Mouse (Mus musculus): ENCODE measurements around the gene Oxct2b. TPM values are rescaled to one million over a fixed set of nuclear protein-coding genes. Genes with fewer than 3 reads are reported as not detected.
"Not testable (repeated sequence)": the region's sequence is repeated elsewhere in the genome, so short reads cannot be mapped to it uniquely, and the experiment has no call there.

Oxct2b gene
- polyA plus RNA-seq, 1 experiment from 2014 or later: 0.13 TPM

- no peaks in the 10 kb centered on the region for H3K9me3 ChIP-seq (ENCODE audit: control insufficient read depth, low read length)
- ATAC-seq (ENCODE audit: insufficient number of reproducible peaks, low FRiP score, low TSS enrichment, low read depth) (no peak), DNase-seq (ENCODE audit: low spot score) (no peak)
- no peak overlapping the region for H3K4me3 ChIP-seq (ENCODE audit: low read depth, low read length)
- H3K4me1 ChIP-seq (ENCODE audit: control insufficient read depth, insufficient read depth, low read length): 0 out of 2 replicates have a peak, but pooled peaks cover 2% of the 10 kb centered on the region
- no peaks in the 10 kb centered on the region for H3K36me3 ChIP-seq (ENCODE audit: control insufficient read depth, insufficient read depth, low read length)
- H3K9ac ChIP-seq (ENCODE audit: low read length): no peak overlapping the region
- H3K27ac ChIP-seq (replicated peaks; ENCODE audit: low read depth, low read length): no peak overlapping the region
- H3K4me2 ChIP-seq (ENCODE audit: low read depth, severe bottlenecking): no peak overlapping the region
- WGBS: 96% methylated on average over 2 of the region's 2 CpGs
- H3K27me3 ChIP-seq (ENCODE audit: control insufficient read depth, insufficient read depth, low read length): peaks cover 33% of the 10 kb centered on the region
These were observed 9.2 kb upstream of the Oxct2b start for GRCm38 (mm10) chr4:123106864-123107263.

DNA sequence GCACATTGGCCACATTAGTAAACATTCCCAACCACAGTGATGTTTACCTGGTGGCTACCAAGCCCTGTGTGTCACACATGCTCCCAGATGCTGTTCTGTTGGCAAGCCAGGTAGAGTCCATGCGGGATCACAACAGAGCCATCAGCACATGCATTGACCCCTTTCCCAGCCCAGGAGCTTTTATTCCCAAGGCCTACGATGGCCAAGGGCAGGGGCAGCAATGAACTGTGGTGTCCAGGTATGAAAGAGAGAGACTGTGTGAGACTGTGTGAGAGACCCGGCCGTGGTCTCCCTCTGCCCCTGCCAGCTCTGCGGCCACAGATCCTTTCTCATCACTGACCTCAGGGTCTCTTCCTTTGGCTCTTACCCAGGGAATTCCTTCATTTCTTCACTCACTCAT lies 8.0 kb upstream of the Oxct2b start:
- no peak overlapping the region for H3K4me3 ChIP-seq (ENCODE audit: low read depth, low read length)
- H3K9me3 ChIP-seq (ENCODE audit: control insufficient read depth, low read length): no peaks in the 10 kb centered on the region
- H3K27me3 ChIP-seq (ENCODE audit: control insufficient read depth, insufficient read depth, low read length): peaks cover 30% of the 10 kb centered on the region
- H3K9ac ChIP-seq (ENCODE audit: low read length): no peak overlapping the region
- H3K4me1 ChIP-seq (ENCODE audit: control insufficient read depth, insufficient read depth, low read length): 0 out of 2 replicates have a peak, but pooled peaks cover 2% of the 10 kb centered on the region
- DNase-seq (ENCODE audit: low spot score) (no peak), ATAC-seq (ENCODE audit: insufficient number of reproducible peaks, low FRiP score, low TSS enrichment, low read depth) (no peak)
- WGBS: 93% methylated on average over 5 of the region's 5 CpGs
- no peak overlapping the region for H3K4me2 ChIP-seq (ENCODE audit: low read depth, severe bottlenecking)
- H3K36me3 ChIP-seq (ENCODE audit: control insufficient read depth, insufficient read depth, low read length): no peaks in the 10 kb centered on the region
- no peak overlapping the region for H3K27ac ChIP-seq (replicated peaks; ENCODE audit: low read depth, low read length)

GRCm38 (mm10) chr4:123110751-123111150 lies 5.3 kb upstream of the Oxct2b start:
- DNase-seq (ENCODE audit: low spot score) (no peak), ATAC-seq (ENCODE audit: insufficient number of reproducible peaks, low FRiP score, low TSS enrichment, low read depth) (no peak)
- no peak overlapping the region for H3K27ac ChIP-seq (replicated peaks; ENCODE audit: low read depth, low read length)
- H3K4me1 ChIP-seq (ENCODE audit: control insufficient read depth, insufficient read depth, low read length): no peaks in the 10 kb centered on the region
- 91% methylated on average over 4 of the region's 4 CpGs for WGBS
- H3K9me3 ChIP-seq (ENCODE audit: control insufficient read depth, low read length): no peaks in the 10 kb centered on the region
- no peak overlapping the region for H3K9ac ChIP-seq (ENCODE audit: low read length)
- H3K27me3 ChIP-seq (ENCODE audit: control insufficient read depth, insufficient read depth, low read length): peaks cover 9% of the 10 kb centered on the region
- no peaks in the 10 kb centered on the region for H3K36me3 ChIP-seq (ENCODE audit: control insufficient read depth, insufficient read depth, low read length)
- no peak overlapping the region for H3K4me3 ChIP-seq (ENCODE audit: low read depth, low read length)
- H3K4me2 ChIP-seq (ENCODE audit: low read depth, severe bottlenecking): no peak overlapping the region

GRCm38 (mm10) chr4:123111275-123111983 lies 4.6 kb upstream of the Oxct2b start:
- not testable (repeated sequence) for H3K9ac ChIP-seq (ENCODE audit: low read length); H3K9me3 ChIP-seq (ENCODE audit: control insufficient read depth, low read length); H3K27me3 ChIP-seq (ENCODE audit: control insufficient read depth, insufficient read depth, low read length); H3K36me3 ChIP-seq (ENCODE audit: control insufficient read depth, insufficient read depth, low read length); DNase-seq (ENCODE audit: low spot score); H3K27ac ChIP-seq (replicated peaks; ENCODE audit: low read depth, low read length); H3K4me3 ChIP-seq (ENCODE audit: low read depth, low read length); H3K4me2 ChIP-seq (ENCODE audit: low read depth, severe bottlenecking); H3K4me1 ChIP-seq (ENCODE audit: control insufficient read depth, insufficient read depth, low read length); ATAC-seq (ENCODE audit: insufficient number of reproducible peaks, low FRiP score, low TSS enrichment, low read depth)
- whole genome bisulfite sequencing: 71% methylated on average over 10 of the region's 10 CpGs

DNA sequence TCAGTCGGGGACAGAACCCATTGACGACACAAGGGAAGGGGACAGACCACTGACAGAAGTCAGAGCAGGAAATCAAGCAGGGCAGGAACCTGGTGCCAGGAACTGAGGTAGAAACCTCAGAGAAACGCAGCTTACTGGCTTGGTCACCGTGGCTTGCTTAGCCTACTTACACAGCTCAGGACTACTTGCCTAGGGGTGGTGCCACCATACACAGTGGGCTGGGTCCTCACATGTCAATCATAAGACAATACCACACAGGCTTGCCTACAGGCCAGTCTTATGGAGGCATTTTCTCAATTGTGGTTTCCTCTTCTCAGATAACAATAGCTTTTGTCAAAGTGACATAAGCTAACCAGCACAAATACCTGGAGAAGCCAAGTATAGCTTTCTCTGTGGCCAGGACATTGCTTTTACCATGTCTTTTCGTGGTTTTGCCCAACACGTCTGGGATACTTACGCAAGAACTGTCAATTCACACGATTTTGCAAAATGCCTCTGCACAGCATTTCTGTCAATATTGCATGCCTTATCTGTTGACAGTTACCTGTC lies 3.8 kb upstream of the Oxct2b start:
- Histone ChIP-seq H3K9ac (ENCODE audit: low read length) (no peak overlapping the region), H3K27me3 (ENCODE audit: control insufficient read depth, insufficient read depth, low read length) (peaks cover 4% of the 10 kb centered on the region; the same call in 1 of the 2 replicates), H3K9me3 (ENCODE audit: control insufficient read depth, low read length) (no peaks in the 10 kb centered on the region), H3K4me1 (ENCODE audit: control insufficient read depth, insufficient read depth, low read length) (no peaks in the 10 kb centered on the region), H3K4me2 (ENCODE audit: low read depth, severe bottlenecking) (no peak overlapping the region), H3K27ac (replicated peaks; ENCODE audit: low read depth, low read length) (no peak overlapping the region), H3K36me3 (ENCODE audit: control insufficient read depth, insufficient read depth, low read length) (no peaks in the 10 kb centered on the region), H3K4me3 (ENCODE audit: low read depth, low read length) (no peak overlapping the region)
- no peak for DNase-seq (ENCODE audit: low spot score)
- 82% methylated on average over 8 of the region's 8 CpGs for WGBS
- no peak for ATAC-seq (ENCODE audit: insufficient number of reproducible peaks, low FRiP score, low TSS enrichment, low read depth)

DNA sequence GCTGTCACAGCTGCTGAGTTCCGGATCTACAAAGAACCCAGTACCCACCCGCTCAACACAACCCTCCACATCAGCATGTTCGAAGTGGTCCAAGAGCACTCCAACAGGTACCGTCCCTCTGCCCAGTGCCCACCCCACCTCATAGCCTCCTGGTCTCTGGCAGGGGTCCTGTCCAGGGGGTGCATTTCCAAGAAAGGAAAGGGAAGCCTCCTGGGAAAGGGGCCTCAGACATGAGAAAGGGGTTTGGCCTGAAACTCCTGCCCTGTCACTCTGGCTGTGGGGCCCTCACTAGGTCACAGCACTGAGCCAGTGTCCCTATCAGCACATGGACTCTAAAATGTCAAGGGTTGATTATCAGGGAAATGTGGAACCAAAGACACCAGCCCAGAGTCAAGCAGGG lies 1.4 kb upstream of the Oxct2b start:
- not testable (repeated sequence) for ATAC-seq (ENCODE audit: insufficient number of reproducible peaks, low FRiP score, low TSS enrichment, low read depth); H3K36me3 ChIP-seq (ENCODE audit: control insufficient read depth, insufficient read depth, low read length); H3K27me3 ChIP-seq (ENCODE audit: control insufficient read depth, insufficient read depth, low read length); H3K27ac ChIP-seq (replicated peaks; ENCODE audit: low read depth, low read length); H3K4me2 ChIP-seq (ENCODE audit: low read depth, severe bottlenecking); H3K4me1 ChIP-seq (ENCODE audit: control insufficient read depth, insufficient read depth, low read length); DNase-seq (ENCODE audit: low spot score); H3K9ac ChIP-seq (ENCODE audit: low read length); H3K9me3 ChIP-seq (ENCODE audit: control insufficient read depth, low read length); H3K4me3 ChIP-seq (ENCODE audit: low read depth, low read length)
- 91% methylated on average over 4 of the region's 4 CpGs for WGBS

- H3K36me3 ChIP-seq (ENCODE audit: control insufficient read depth, insufficient read depth, low read length); H3K9ac ChIP-seq (ENCODE audit: low read length); H3K27me3 ChIP-seq (ENCODE audit: control insufficient read depth, insufficient read depth, low read length); H3K4me1 ChIP-seq (ENCODE audit: control insufficient read depth, insufficient read depth, low read length); H3K27ac ChIP-seq (replicated peaks; ENCODE audit: low read depth, low read length); H3K9me3 ChIP-seq (ENCODE audit: control insufficient read depth, low read length): not testable (repeated sequence)
- 23% methylated on average over 31 of the region's 42 CpGs for WGBS
- H3K4me3 ChIP-seq (ENCODE audit: low read depth, low read length): peak overlapping the region; percentile 19; the same call in 1 of the 2 replicates
- peak; percentile 52; the same call in 1 of the 2 replicates for ATAC-seq (ENCODE audit: insufficient number of reproducible peaks, low FRiP score, low TSS enrichment, low read depth)
- H3K4me2 ChIP-seq (ENCODE audit: low read depth, severe bottlenecking): peak overlapping the region; percentile 48
- DNase-seq (ENCODE audit: low spot score): peak; percentile 30
These were observed 574 bp downstream of the Oxct2b start for GRCm38 (mm10) chr4:123116640-123117039.

GRCm38 (mm10) chr4:123121286-123121685 lies 5.2 kb downstream of the Oxct2b start:
- Histone ChIP-seq H3K4me3 (ENCODE audit: low read depth, low read length) (no peak overlapping the region), H3K9ac (ENCODE audit: low read length) (no peak overlapping the region), H3K27ac (replicated peaks; ENCODE audit: low read depth, low read length) (no peak overlapping the region), H3K27me3 (ENCODE audit: control insufficient read depth, insufficient read depth, low read length) (no peaks in the 10 kb centered on the region), H3K4me1 (ENCODE audit: control insufficient read depth, insufficient read depth, low read length) (no peaks in the 10 kb centered on the region), H3K9me3 (ENCODE audit: control insufficient read depth, low read length) (no peaks in the 10 kb centered on the region), H3K36me3 (ENCODE audit: control insufficient read depth, insufficient read depth, low read length) (peaks cover 3% of the 10 kb centered on the region), H3K4me2 (ENCODE audit: low read depth, severe bottlenecking) (no peak overlapping the region)
- WGBS: 80% methylated on average over 2 of the region's 2 CpGs
- no peak for ATAC-seq (ENCODE audit: insufficient number of reproducible peaks, low FRiP score, low TSS enrichment, low read depth)
- DNase-seq (ENCODE audit: low spot score): no peak
